Mouse (Mus musculus): ENCODE data around the gene Scaf4.

The Scaf4 gene

DNA sequence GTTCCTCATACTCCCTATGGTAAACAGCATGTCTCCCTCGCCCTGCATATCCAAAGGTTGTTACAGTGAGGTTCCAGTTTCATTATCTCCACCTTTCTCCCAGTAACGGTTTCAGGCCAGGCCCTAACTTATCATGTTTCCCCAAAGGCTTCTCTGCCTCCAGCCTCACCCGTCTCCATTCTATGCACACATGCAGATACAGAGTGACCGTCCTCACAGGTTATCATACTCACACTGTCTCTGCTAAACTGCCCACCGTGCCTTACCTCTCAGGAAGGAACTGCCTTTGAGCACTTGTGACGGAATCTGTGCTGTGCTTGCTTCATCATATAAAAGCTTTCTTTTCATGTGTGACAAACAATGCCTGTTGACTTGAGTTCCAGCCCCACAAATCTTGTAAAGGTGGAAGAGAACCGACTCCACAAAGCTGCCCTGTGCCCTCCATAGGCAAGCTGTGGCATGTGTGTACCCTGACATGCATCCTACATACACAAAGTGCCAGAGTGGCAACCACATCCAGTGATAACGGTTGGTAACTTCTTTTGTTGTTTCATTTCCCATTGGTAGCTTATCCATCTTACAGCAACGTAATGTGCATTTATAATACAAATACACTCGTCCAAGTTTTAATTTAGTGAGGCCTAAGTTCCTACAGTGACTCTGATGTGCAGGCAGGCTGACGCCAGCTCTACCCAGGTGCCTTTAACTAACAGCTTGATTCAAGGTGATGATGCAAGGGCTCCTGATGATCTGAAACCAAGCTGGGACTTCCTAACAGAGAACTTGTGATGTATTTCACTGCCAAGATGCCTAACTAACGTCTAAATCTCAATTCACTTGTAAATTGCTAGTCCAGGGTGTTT lies 70.6 kb downstream of the Scaf4 start:
- in situ Hi-C loops (cut with MboI; ENCODE audit: unreplicated experiment in 2 of 2) = no loop called here

GRCm38 (mm10) chr16:90211767-90212166 lies 72.5 kb downstream of the Scaf4 start:
- in situ Hi-C loops (cut with MboI; ENCODE audit: unreplicated experiment in 2 of 2) = no loop called here

DNA sequence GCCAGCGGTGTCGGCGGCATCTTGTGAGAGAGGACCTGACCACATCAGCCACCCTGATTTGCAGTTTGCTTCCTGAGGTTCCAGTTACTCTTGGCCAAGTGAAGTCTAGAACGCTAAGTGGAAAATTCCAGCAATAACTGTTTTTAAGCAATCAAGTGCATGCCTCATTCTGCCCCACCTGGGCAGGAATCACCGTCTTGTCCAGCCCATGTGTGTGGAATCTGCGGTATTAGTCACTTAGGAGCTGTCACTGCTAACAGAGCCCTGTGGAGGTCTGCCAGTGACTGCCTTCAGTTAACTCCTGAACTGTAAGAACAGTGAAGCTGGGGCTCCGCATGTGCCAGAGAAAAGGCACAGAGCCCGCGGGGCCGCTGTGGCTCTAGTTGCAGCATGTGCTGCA lies 73.6 kb downstream of the Scaf4 start:
- in situ Hi-C loops (cut with MboI; ENCODE audit: unreplicated experiment in 2 of 2) = no loop called here

DNA sequence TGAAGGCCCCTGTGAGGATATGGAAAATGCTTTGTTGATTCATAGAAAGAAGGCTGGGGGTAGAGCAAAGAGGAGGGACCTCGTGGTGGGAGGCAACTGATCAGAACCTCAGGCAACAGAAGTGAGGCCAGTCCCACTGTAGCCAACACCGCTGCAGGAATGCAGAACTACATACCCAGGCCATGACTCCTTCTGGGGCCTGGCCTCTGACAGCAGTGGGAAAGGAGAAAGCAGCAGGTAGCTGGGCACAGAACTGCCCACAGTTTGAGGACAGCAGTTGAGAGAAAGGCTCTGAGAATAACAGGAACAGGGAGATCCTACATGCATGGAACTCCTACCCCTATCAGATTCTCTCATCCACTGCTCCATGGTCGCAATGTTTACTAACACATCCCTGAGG lies 75.3 kb downstream of the Scaf4 start:
- in situ Hi-C loops (cut with MboI; ENCODE audit: unreplicated experiment in 2 of 2) = no loop called here

DNA sequence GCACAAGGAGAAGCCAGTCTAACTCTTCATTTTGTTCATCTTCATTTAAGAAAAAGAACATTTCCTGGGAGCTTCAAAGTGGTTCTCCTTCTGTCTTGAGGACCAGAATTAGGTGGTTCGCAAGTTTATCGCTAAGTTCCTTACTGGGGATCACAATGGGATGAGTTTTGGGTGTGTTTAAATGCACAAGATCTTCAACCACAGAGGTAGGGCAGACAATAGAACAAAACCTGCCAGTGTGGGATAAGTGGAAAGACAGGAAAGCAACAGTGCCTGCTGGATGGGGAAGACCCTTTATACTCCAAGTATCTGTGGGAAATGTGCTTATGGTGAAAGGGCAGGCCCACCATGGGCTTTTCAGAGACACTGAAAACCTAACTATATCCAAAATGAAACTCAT lies 79.4 kb downstream of the Scaf4 start:
- in situ Hi-C loops (cut with MboI; ENCODE audit: unreplicated experiment in 2 of 2) = no loop called here

GRCm38 (mm10) chr16:90203226-90203962 lies 80.9 kb downstream of the Scaf4 start:
- in situ Hi-C loops (cut with MboI; ENCODE audit: unreplicated experiment in 2 of 2) = no loop called here

DNA sequence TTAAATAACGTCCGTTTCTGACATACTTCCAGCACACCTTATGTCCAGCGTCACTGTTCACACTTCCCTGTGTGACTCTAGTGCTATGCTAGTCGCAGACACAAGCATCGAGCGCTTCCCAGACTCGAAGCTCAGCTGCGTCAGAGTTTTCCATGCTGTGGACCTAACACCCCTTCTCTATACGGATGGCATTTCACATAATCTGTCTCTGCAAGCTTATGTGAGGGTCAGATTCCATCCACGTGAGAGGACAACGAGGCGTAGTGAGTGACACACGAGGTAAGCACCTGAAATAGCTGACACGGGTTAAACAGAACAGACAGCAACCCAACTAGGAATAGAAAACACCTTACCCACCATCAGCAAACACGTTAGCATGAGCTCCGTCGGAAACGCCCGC lies 82.2 kb downstream of the Scaf4 start:
- in situ Hi-C loops (cut with MboI; ENCODE audit: unreplicated experiment in 2 of 2) = no loop called here

- in situ Hi-C loops (cut with MboI; ENCODE audit: unreplicated experiment in 2 of 2) = loop anchor here in 1 of 2 experiments (25.0 kb wide), 1 partner anchor 1362 kb away; the partner anchor contains the start of gene Krtap14
Observed at GRCm38 (mm10) chr16:90199174-90199573, 85.1 kb downstream of the Scaf4 start.

DNA sequence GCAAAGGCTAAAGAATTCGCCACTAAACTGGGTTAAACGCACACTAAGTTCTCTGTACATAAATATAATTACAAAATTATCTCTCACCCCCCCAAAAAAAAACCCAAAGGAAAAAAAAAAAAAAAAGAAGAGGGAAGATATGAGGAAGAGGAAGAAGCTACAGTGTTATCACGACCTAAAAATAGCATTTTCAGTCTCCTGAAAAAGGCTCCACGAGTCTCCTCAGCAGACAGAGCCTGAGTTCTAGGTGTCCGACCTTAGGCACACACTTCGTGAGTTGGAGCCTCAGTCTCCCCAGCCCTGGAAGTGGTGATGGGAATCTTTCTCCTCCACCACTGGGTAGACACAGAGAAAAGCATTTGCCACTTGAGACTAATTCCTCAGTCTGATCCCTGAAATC lies 85.7 kb downstream of the Scaf4 start:
- in situ Hi-C loops (cut with MboI; ENCODE audit: unreplicated experiment in 2 of 2) = loop anchor here in 1 of 2 experiments (25.0 kb wide), 1 partner anchor 1361 kb away; the partner anchor contains the start of gene Krtap14

DNA sequence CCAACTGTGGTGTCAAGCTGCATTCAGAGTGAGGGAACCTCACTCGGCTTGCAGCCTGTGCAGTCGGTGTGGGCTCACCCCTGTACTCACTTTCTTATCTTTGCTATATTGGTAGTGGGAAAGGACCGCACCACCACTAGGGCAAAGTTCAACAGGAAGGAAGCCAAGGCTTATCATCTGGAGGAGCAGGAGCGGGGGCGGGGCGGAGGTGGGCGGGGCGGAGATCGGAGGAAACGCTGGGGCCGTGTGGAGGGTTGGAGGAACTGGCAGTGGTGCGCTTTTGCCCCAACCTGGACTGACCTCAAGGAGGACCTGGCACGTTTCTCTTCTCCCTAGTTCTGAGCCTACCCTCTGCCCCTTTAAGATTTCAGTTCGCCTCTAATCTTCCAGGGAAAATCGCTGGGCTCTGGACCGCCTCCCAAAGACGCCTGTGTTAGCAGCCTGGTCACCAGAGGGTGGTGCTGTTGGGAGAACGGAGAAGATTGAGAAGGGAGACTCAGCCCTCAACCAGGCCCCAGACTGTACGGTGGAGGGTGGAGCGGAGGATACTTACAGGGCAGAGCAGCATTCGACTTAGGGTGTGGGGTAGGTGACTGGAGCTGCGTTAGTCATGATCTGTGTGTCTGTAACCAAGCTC lies 86.8 kb downstream of the Scaf4 start:
- in situ Hi-C loops (cut with MboI; ENCODE audit: unreplicated experiment in 2 of 2) = loop anchor here in 1 of 2 experiments (25.0 kb wide), 1 partner anchor 1360 kb away; the partner anchor contains the start of gene Krtap14

DNA sequence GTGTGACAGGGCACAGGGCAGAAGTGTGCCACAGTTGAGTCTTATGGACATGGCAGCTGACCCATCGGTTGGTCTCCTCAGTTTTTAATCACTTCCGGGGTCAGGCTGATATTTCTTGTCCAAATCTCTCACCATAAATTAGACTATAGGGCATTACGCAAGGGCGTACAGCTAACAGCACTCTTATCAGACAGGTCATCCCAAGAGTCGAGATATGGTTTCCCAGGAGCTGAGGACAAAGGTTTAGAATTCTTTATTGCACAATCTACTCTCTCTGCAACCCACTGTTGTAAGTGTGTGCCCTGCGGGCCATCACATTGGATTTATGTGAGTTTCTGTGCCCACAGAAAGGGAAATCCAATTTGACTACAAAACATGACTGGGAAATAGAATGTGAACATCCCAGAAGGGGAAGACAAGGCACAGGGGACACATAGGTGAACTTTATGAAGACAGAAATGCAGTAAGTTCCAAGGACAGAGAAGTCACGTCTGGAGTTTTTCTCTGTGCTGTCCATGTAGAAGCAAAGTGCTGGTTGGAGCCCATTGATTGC lies 87.5 kb downstream of the Scaf4 start:
- in situ Hi-C loops (cut with MboI; ENCODE audit: unreplicated experiment in 2 of 2) = loop anchor here in 1 of 2 experiments (25.0 kb wide), 1 partner anchor 1359 kb away; the partner anchor contains the start of gene Krtap14

- in situ Hi-C loops (cut with MboI; ENCODE audit: unreplicated experiment in 2 of 2) = loop anchor here in 1 of 2 experiments (25.0 kb wide), 1 partner anchor 1356 kb away; the partner anchor contains the start of gene Krtap14
Observed at GRCm38 (mm10) chr16:90193719-90194118, 90.6 kb downstream of the Scaf4 start.

- in situ Hi-C loops (cut with MboI; ENCODE audit: unreplicated experiment in 2 of 2) = loop anchor here in 1 of 2 experiments (25.0 kb wide), 1 partner anchor 1354 kb away; the partner anchor contains the start of gene Krtap14
Observed at GRCm38 (mm10) chr16:90191289-90191688, 93.0 kb downstream of the Scaf4 start.

GRCm38 (mm10) chr16:90187453-90187852 lies 96.8 kb downstream of the Scaf4 start:
- in situ Hi-C loops (cut with MboI; ENCODE audit: unreplicated experiment in 2 of 2) = loop anchor here (5.0 to 25.0 kb wide), 7 partner anchors 413 to 1813 kb away; partner anchors contain the start of gene Krtap14 (in 1 of the 2)

- in situ Hi-C loops (cut with MboI; ENCODE audit: unreplicated experiment in 2 of 2) = loop anchor here (5.0 to 25.0 kb wide), 7 partner anchors 411 to 1811 kb away; partner anchors contain the start of gene Krtap14 (in 1 of the 2)
Observed at GRCm38 (mm10) chr16:90185928-90186588, 98.2 kb downstream of the Scaf4 start.

DNA sequence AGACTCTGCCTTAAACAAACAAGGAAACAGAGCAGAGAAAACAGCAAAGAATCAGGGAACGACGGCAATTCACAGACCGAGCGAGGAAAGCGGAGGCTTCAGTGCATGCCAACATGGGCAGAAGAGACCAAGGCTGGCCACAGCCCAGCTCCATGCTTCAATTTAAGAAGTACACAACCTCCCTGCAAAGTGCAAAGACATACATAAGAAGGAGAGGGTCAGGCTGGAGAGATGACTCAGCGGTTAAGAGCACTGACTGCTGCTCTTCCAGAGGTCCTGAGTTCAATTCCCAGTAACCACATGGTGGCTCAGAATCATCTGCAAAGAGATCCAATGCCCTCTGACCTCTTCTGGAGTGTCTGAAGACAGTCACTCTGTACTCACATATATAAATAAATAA lies 100.2 kb downstream of the Scaf4 start:
- in situ Hi-C loops (cut with MboI; ENCODE audit: unreplicated experiment in 2 of 2) = loop anchor here (10.0 to 25.0 kb wide), 6 partner anchors 409 to 1809 kb away; partner anchors contain the start of gene Krtap14 (in 1 of the 2)

DNA sequence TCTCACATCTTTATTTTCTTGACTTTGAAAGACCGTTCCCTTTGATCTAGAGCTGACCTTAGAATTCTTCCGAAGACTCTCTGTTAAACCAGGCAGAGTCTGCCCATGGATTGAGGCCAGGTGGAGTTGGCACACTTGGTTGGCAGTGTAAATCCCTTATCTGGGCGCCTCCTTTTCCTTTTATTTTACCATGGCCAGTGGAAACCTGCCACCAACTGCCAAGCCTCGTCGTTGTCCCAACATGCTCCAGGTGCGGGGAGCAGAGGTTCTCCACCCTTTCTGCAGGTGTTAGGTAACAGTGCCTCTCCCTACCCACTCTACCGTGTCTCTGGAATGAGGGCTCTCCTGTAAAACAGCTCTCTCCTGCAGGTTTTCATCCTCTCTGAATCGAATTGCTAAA lies 102.6 kb downstream of the Scaf4 start:
- in situ Hi-C loops (cut with MboI; ENCODE audit: unreplicated experiment in 2 of 2) = loop anchor here (10.0 to 25.0 kb wide), 6 partner anchors 407 to 1807 kb away; partner anchors contain the start of gene Krtap14 (in 1 of the 2)

DNA sequence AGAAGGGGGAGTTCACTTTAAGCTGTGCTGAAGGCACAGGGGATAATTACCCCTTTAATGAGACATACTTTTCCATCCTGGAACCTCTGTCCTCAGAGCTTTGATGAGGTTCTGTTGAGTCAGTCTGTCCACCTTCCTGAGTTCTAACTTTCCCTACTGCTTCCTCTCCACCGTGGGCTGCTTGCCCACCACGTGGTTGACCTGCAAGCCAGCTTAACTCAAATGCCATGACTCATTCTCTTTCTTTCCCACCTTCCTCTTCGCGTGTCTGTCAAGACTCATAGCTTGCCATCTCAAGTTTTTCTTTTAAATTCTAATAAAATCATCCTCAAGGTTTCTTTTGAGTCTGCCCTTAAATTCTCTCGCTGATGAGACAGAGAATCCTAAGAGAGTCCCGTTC lies 103.3 kb downstream of the Scaf4 start:
- in situ Hi-C loops (cut with MboI; ENCODE audit: unreplicated experiment in 2 of 2) = loop anchor here (10.0 to 25.0 kb wide), 6 partner anchors 406 to 1806 kb away; partner anchors contain the start of gene Krtap14 (in 1 of the 2)

GRCm38 (mm10) chr16:90179892-90180291 lies 104.4 kb downstream of the Scaf4 start:
- in situ Hi-C loops (cut with MboI; ENCODE audit: unreplicated experiment in 2 of 2) = loop anchor here (10.0 to 25.0 kb wide), 6 partner anchors 405 to 1805 kb away; partner anchors contain the start of gene Krtap14 (in 1 of the 2)
